Mouse (Mus musculus): ENCODE results near the gene Pard3b.

Pard3b gene

GRCm38 (mm10) chr1:62276466-62276865 is 637.8 kb downstream of the Pard3b start:
- no peak for DNase-seq

- no peak for DNase-seq
These were observed 640.0 kb downstream of the Pard3b start for GRCm38 (mm10) chr1:62278586-62278985.

GRCm38 (mm10) chr1:62280586-62280985 is 642.0 kb downstream of the Pard3b start:
- DNase-seq: no peak

GRCm38 (mm10) chr1:62282835-62283234 is 644.2 kb downstream of the Pard3b start:
- DNase-seq: no peak

- DNase-seq: no peak
These were observed 645.0 kb downstream of the Pard3b start for GRCm38 (mm10) chr1:62283624-62284023.

GRCm38 (mm10) chr1:62309376-62309775 is 670.8 kb downstream of the Pard3b start:
- no peak for DNase-seq

- no peak for DNase-seq
These were observed 686.6 kb downstream of the Pard3b start for GRCm38 (mm10) chr1:62325237-62325636.

- no peak for DNase-seq
These were observed 689.1 kb downstream of the Pard3b start for GRCm38 (mm10) chr1:62327743-62328142.

GRCm38 (mm10) chr1:62328808-62329207 is 690.2 kb downstream of the Pard3b start:
- DNase-seq: no peak

- DNase-seq: no peak
These were observed 694.4 kb downstream of the Pard3b start for GRCm38 (mm10) chr1:62333016-62333415.

GRCm38 (mm10) chr1:62334196-62334595 is 695.6 kb downstream of the Pard3b start:
- no peak for DNase-seq

- no peak for DNase-seq
These were observed 701.6 kb downstream of the Pard3b start for GRCm38 (mm10) chr1:62340261-62340660.

GRCm38 (mm10) chr1:62344286-62344685 is 705.7 kb downstream of the Pard3b start:
- DNase-seq: no peak

- DNase-seq: no peak
These were observed 709.7 kb downstream of the Pard3b start for GRCm38 (mm10) chr1:62348371-62348770.

GRCm38 (mm10) chr1:62355496-62355895 is 716.9 kb downstream of the Pard3b start:
- no peak for DNase-seq

- DNase-seq: no peak
These were observed 735.9 kb downstream of the Pard3b start for GRCm38 (mm10) chr1:62374427-62375050.

- DNase-seq: no peak
These were observed 739.7 kb downstream of the Pard3b start for GRCm38 (mm10) chr1:62378335-62378734.

- no peak for DNase-seq
These were observed 744.3 kb downstream of the Pard3b start for GRCm38 (mm10) chr1:62382807-62383514.

GRCm38 (mm10) chr1:62384241-62384640 is 745.6 kb downstream of the Pard3b start:
- DNase-seq: no peak

- DNase-seq: no peak
These were observed 749.4 kb downstream of the Pard3b start for GRCm38 (mm10) chr1:62388013-62388412.

- no peak for DNase-seq
These were observed 754.2 kb downstream of the Pard3b start for GRCm38 (mm10) chr1:62392863-62393262.

GRCm38 (mm10) chr1:62394555-62394954 is 755.9 kb downstream of the Pard3b start:
- no peak for DNase-seq

GRCm38 (mm10) chr1:62398261-62398660 is 759.6 kb downstream of the Pard3b start:
- DNase-seq: no peak

GRCm38 (mm10) chr1:62398738-62399137 is 760.1 kb downstream of the Pard3b start:
- no peak for DNase-seq

GRCm38 (mm10) chr1:62405061-62405460 is 766.4 kb downstream of the Pard3b start:
- DNase-seq: no peak
